Mouse (Mus musculus) forebrain, embryonic 11.5 days (tissue): Measurements from ENCODE around the gene Sec14l2. TPM values are rescaled to one million over a fixed set of nuclear protein-coding genes. Genes with fewer than 3 reads are reported as not detected.

Source experiments
- ATAC-seq: fragments of 200-750 bp; cut with Nextera tagmentation; replicated peaks from 2 replicates; pipeline ENCODE4 v1.8.0; 2017; ENCODE audit warnings: moderate TSS enrichment; ENCODE audit not compliant: low FRiP score
- DNase-seq: peaks from one replicate; pipeline ENCODE4 v3.0.0-alpha.2; 2017; ENCODE audit warnings: low spot score
- H3K27ac ChIP-seq: fragments of 300-500 bp; sonication (generic); 2 replicates; pipeline ENCODE4 v1.5.1; 2014; ENCODE audit warnings: low read depth, low read length
- H3K27me3 ChIP-seq: fragments of 300-500 bp; sonication (generic); 2 replicates; pipeline ENCODE4 v1.6.1; 2014; ENCODE audit warnings: mild to moderate bottlenecking, low read length, mixed read lengths; ENCODE audit not compliant: control insufficient read depth, insufficient read depth
- H3K36me3 ChIP-seq: fragments of 300-500 bp; sonication (generic); 2 replicates; pipeline ENCODE4 v1.6.1; 2014; ENCODE audit warnings: mild to moderate bottlenecking, low read length, moderate library complexity, mixed read lengths; ENCODE audit not compliant: control insufficient read depth, insufficient read depth
- H3K4me1 ChIP-seq: fragments of 300-500 bp; sonication (generic); replicated peaks from 2 replicates; pipeline ENCODE4 v1.6.1; 2014; ENCODE audit warnings: low read length, mixed read lengths; ENCODE audit not compliant: control insufficient read depth, insufficient read depth
- H3K4me2 ChIP-seq: fragments of 300-500 bp; sonication (generic); 2 replicates; pipeline ENCODE4 v1.6.1; 2014; ENCODE audit warnings: low read depth, mild to moderate bottlenecking, low read length, moderate library complexity, mixed read lengths; ENCODE audit not compliant: severe bottlenecking
- H3K4me3 ChIP-seq: fragments of 300-500 bp; sonication (generic); 2 replicates; pipeline ENCODE4 v1.5.1; 2014; ENCODE audit warnings: low read depth, low read length
- H3K9ac ChIP-seq: fragments of 300-500 bp; sonication (generic); 2 replicates; pipeline ENCODE4 v1.6.1; 2014; ENCODE audit warnings: low read length
- H3K9me3 ChIP-seq: fragments of 300-500 bp; sonication (generic); 2 replicates; pipeline ENCODE4 v1.6.1; 2016; ENCODE audit warnings: low read length, mixed read lengths; ENCODE audit not compliant: control insufficient read depth
- WGBS: fragments of 180-500 bp; shearing (Covaris S2); extraction: QIAGEN DNeasy Blood & Tissue Kit; methylation state at CpG from one replicate; pipeline ENCODE4 v1.1.7; 2014; 5-methylcytosine and 5-hydroxymethylcytosine counted together
- polyA plus RNA-seq: library from polyadenylated mRNA; unstranded; fragments of >200 nt; fragmentation: Nextera tagmentation; extraction: Ambion mirVana; gene quantifications from 2 replicates; pipeline ENCODE4 v1.2.1, GENCODE M21; 2014

Gene Sec14l2
- polyA plus RNA-seq = 2.1 TPM in 2 replicates

- Histone ChIP-seq H3K9me3 (no peaks in the 10 kb centered on the region), H3K4me1 (0 out of 2 replicates have a peak, but pooled peaks cover 2% of the 10 kb centered on the region), H3K4me3 (no peak within 1 kb of the TSS), H3K9ac (no peak within 1 kb of the TSS), H3K4me2 (no peak within 1 kb of the TSS), H3K27ac (no peak within 1 kb of the TSS), H3K36me3 (no peaks in the 10 kb centered on the region), H3K27me3 (peaks cover under 1% of the 10 kb centered on the region; the same call in 1 of the 2 replicates)
- 60% methylated on average over 10 of the region's 10 CpGs for WGBS
- ATAC-seq (no peak), DNase-seq (no peak)
Measured at GRCm38 (mm10) chr11:4122742-4123579, at the start of gene Sec14l2. TSS of gene Sec14l2 (minus strand) at chr11:4123415.

GRCm38 (mm10) chr11:4166467-4167090 is 43.4 kb upstream of the Sec14l2 start:
- Histone ChIP-seq H3K4me2 (no peak overlapping the region), H3K9ac (no peak overlapping the region), H3K27me3 (no peaks in the 10 kb centered on the region), H3K36me3 (peaks cover 30% of the 10 kb centered on the region), H3K4me3 (no peak overlapping the region), H3K27ac (no peak overlapping the region), H3K4me1 (peaks cover 5% of the 10 kb centered on the region; the same call in 1 of the 2 replicates), H3K9me3 (no peaks in the 10 kb centered on the region)
- ATAC-seq = no peak
- WGBS = 95% methylated on average over 7 of the region's 7 CpGs
- no peak for DNase-seq

GRCm38 (mm10) chr11:4164701-4165100 is 41.5 kb upstream of the Sec14l2 start:
- 83% methylated on average over 2 of the region's 2 CpGs for WGBS
- no peaks in the 10 kb centered on the region for H3K27me3 ChIP-seq
- H3K4me2 ChIP-seq = no peak overlapping the region
- no peak overlapping the region for H3K9ac ChIP-seq
- peaks cover 11% of the 10 kb centered on the region; the same call in 1 of the 2 replicates for H3K4me1 ChIP-seq
- no peak overlapping the region for H3K27ac ChIP-seq
- no peaks in the 10 kb centered on the region for H3K9me3 ChIP-seq
- no peak for DNase-seq
- peaks cover 18% of the 10 kb centered on the region for H3K36me3 ChIP-seq
- H3K4me3 ChIP-seq = no peak overlapping the region
- no peak for ATAC-seq

GRCm38 (mm10) chr11:4160758-4161480 is 37.7 kb upstream of the Sec14l2 start:
- Histone ChIP-seq H3K4me2 (peak overlapping the region; percentile 65), H3K27me3 (no peaks in the 10 kb centered on the region), H3K9ac (peak overlapping the region; percentile 84), H3K36me3 (peaks cover 3% of the 10 kb centered on the region; the same call in 1 of the 2 replicates), H3K27ac (no peak overlapping the region; the same call in 1 of the 2 replicates), H3K4me3 (peak overlapping the region; percentile 68), H3K4me1 (peaks cover 11% of the 10 kb centered on the region; the same call in 1 of the 2 replicates), H3K9me3 (no peaks in the 10 kb centered on the region)
- 9% methylated on average over 15 of the region's 15 CpGs for WGBS
- ATAC-seq (no peak), DNase-seq (no peak)

- Histone ChIP-seq H3K4me1 (peaks cover 11% of the 10 kb centered on the region; the same call in 1 of the 2 replicates), H3K27me3 (no peaks in the 10 kb centered on the region), H3K36me3 (peaks cover 3% of the 10 kb centered on the region; the same call in 1 of the 2 replicates), H3K9me3 (no peaks in the 10 kb centered on the region), H3K4me3 (peak within 1 kb of the TSS; percentile 68), H3K4me2 (peak within 1 kb of the TSS; percentile 65), H3K9ac (peak within 1 kb of the TSS; percentile 84), H3K27ac (peak within 1 kb of the TSS; percentile 72)
- peak; percentile 96 for DNase-seq
- ATAC-seq = peak; percentile 97
- 1% methylated on average over 54 of the region's 54 CpGs for WGBS
Measured at GRCm38 (mm10) chr11:4159808-4160708, 36.8 kb upstream of the Sec14l2 start, which contains the start of the genes Ccdc157 and Sf3a1. TSS of gene Ccdc157 (minus strand) at chr11:4160293. TSS of gene Sf3a1 (plus strand) at chr11:4160350.

- no peak for DNase-seq
- Histone ChIP-seq H3K36me3 (peaks cover 3% of the 10 kb centered on the region; the same call in 1 of the 2 replicates), H3K27ac (no peak overlapping the region), H3K4me2 (no peak overlapping the region), H3K4me3 (no peak overlapping the region), H3K27me3 (no peaks in the 10 kb centered on the region), H3K9me3 (no peaks in the 10 kb centered on the region), H3K9ac (no peak overlapping the region), H3K4me1 (peaks cover 11% of the 10 kb centered on the region; the same call in 1 of the 2 replicates)
- 92% methylated on average over 3 of the region's 3 CpGs for WGBS
- no peak for ATAC-seq
Measured at GRCm38 (mm10) chr11:4158676-4159075, 35.5 kb upstream of the Sec14l2 start.

- H3K9ac ChIP-seq = no peak overlapping the region
- no peak overlapping the region for H3K4me3 ChIP-seq
- H3K27ac ChIP-seq = no peak overlapping the region
- WGBS = 80% methylated on average over 5 of the region's 5 CpGs
- H3K27me3 ChIP-seq = no peaks in the 10 kb centered on the region
- no peak overlapping the region for H3K4me2 ChIP-seq
- no peaks in the 10 kb centered on the region for H3K9me3 ChIP-seq
- DNase-seq (no peak), ATAC-seq (no peak)
- H3K36me3 ChIP-seq = no peaks in the 10 kb centered on the region
- H3K4me1 ChIP-seq = no peaks in the 10 kb centered on the region
Measured at GRCm38 (mm10) chr11:4155641-4156040, 32.4 kb upstream of the Sec14l2 start.
